Mouse (Mus musculus) naive thymus-derived CD4-positive, alpha-beta T cell, adult 2 months (primary cell): ENCODE data around the gene Cd160.

Experiments used
- DNase-seq: peaks from one replicate; pipeline ENCODE4 v3.0.0-alpha.2; 2011; ENCODE audit warnings: low read depth

Cd160 gene

GRCm38 (mm10) chr3:96828984-96829383 is at the start of gene Cd160, which contains the start of gene Pdzk1:
Gene Cd160, minus strand, starts transcription at chr3:96829351.
Gene Pdzk1, plus strand, starts transcription at chr3:96829284.
- no peak for DNase-seq

- no peak for DNase-seq
Observed at GRCm38 (mm10) chr3:96874808-96875571, 45.8 kb upstream of the Cd160 start.

GRCm38 (mm10) chr3:96872501-96872900 is 43.4 kb upstream of the Cd160 start:
- DNase-seq, result no peak

GRCm38 (mm10) chr3:96871070-96871469 is 41.9 kb upstream of the Cd160 start:
- DNase-seq, result no peak

- no peak for DNase-seq
Observed at GRCm38 (mm10) chr3:96870270-96870669, 41.1 kb upstream of the Cd160 start.

GRCm38 (mm10) chr3:96869091-96869490 is 39.9 kb upstream of the Cd160 start:
- DNase-seq, result no peak

- DNase-seq, result no peak
Observed at GRCm38 (mm10) chr3:96868566-96868965, 39.4 kb upstream of the Cd160 start.

GRCm38 (mm10) chr3:96867863-96868262 is 38.7 kb upstream of the Cd160 start:
- no peak for DNase-seq

- no peak for DNase-seq
Observed at GRCm38 (mm10) chr3:96860498-96860897, 31.3 kb upstream of the Cd160 start.

- no peak for DNase-seq
Observed at GRCm38 (mm10) chr3:96855833-96856232, 26.7 kb upstream of the Cd160 start.

GRCm38 (mm10) chr3:96854376-96854775 is 25.2 kb upstream of the Cd160 start:
- DNase-seq, result no peak

GRCm38 (mm10) chr3:96852561-96852960 is 23.4 kb upstream of the Cd160 start:
- DNase-seq, result no peak

- DNase-seq, result no peak
Observed at GRCm38 (mm10) chr3:96849168-96849727, 20.1 kb upstream of the Cd160 start.

- peak; percentile 13 for DNase-seq
Observed at GRCm38 (mm10) chr3:96848470-96848869, 19.3 kb upstream of the Cd160 start.

- peak; percentile 36 for DNase-seq
Observed at GRCm38 (mm10) chr3:96847661-96848060, 18.5 kb upstream of the Cd160 start.

- peak; percentile 34 for DNase-seq
Observed at GRCm38 (mm10) chr3:96846985-96847384, 17.8 kb upstream of the Cd160 start.

GRCm38 (mm10) chr3:96845806-96846205 is 16.7 kb upstream of the Cd160 start:
- DNase-seq, result no peak

GRCm38 (mm10) chr3:96845191-96845590 is 16.0 kb upstream of the Cd160 start:
- no peak for DNase-seq

GRCm38 (mm10) chr3:96838996-96839645 is 10.0 kb upstream of the Cd160 start:
- DNase-seq, result no peak

- DNase-seq, result no peak
Observed at GRCm38 (mm10) chr3:96836414-96836813, 7.3 kb upstream of the Cd160 start.

GRCm38 (mm10) chr3:96834587-96835348 is 5.6 kb upstream of the Cd160 start:
- DNase-seq, result no peak

- no peak for DNase-seq
Observed at GRCm38 (mm10) chr3:96832930-96833329, 3.8 kb upstream of the Cd160 start.
